Mouse (Mus musculus): ENCODE measurements at regions not wholly inside any gene's neighbourhood (a gene's known extent, or its start where the extent isn't known, plus 50 kb on each side); places are given as distances from the start of the nearest gene placed in this dataset.
A peak's percentile ranks its signal among the peaks of the same experiment; 100 is the strongest.

DNA sequence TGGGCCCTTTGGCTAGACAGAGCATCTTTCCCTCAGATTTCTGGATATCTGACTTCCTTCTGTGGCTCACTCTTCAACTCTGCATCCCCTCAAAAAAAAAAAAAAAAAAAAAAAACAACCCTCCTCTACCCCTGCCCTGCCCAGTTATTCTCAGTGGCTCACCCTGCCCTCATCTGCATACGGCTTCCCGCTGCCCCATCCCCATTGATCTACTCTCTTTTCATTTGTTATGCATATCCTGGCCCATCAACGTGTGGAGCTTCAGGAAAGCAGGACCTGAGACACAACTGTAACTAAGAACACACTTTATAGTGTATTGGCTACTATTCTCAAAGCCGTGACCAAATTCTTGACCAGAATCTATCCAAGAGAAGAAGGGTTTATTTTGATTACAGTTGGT lies 161.5 kb downstream of the Unc5cl start:
- H3K27ac ChIP-seq: no peak overlapping the region

DNA sequence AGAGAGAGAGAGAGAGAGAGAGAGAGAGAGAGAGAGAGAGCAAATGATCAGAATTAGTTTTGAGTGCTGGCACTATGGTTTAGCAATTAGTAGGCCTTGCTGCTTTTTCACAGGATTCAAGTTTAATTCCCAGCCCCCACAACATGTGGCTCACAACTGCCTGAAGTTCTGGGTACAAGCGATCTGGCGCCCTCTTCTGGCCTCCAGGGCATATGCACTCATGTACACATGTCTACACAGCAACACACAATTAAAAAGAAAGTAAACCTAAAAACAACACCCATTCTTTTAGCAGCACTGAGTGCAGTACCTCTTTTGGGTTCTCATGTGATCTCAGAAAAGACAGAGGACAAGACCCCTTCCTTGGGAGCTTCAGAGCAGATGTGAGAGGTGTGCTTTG lies 166.2 kb downstream of the Unc5cl start:
- no peak for DNase-seq (ENCODE audit: extremely low spot score, low spot score)
- Histone ChIP-seq H3K36me3 (replicated peaks) (no peaks in the 10 kb centered on the region), H3K9me3 (peaks cover 9% of the 10 kb centered on the region), H3K4me3 (no peak overlapping the region), H3K27me3 (ENCODE audit: poor library complexity, severe bottlenecking) (no peaks in the 10 kb centered on the region), H3K4me1 (no peaks in the 10 kb centered on the region), H3K27ac (no peak overlapping the region)
- 62% methylated on average over 2 of the region's 2 CpGs for WGBS

More for the DNA sequence above, 161.5 kb downstream of the Unc5cl start:
- H3K36me3 ChIP-seq (replicated peaks): no peaks in the 10 kb centered on the region
- H3K9me3 ChIP-seq: peaks cover 7% of the 10 kb centered on the region; the same call in 1 of the 2 replicates
- no peaks in the 10 kb centered on the region for H3K27me3 ChIP-seq (ENCODE audit: poor library complexity, severe bottlenecking)
- no peak for DNase-seq (ENCODE audit: extremely low spot score, low spot score)
- WGBS: 44% methylated on average over 4 of the region's 4 CpGs
- H3K4me1 ChIP-seq: peaks cover 7% of the 10 kb centered on the region
- no peak overlapping the region for H3K4me3 ChIP-seq

DNA sequence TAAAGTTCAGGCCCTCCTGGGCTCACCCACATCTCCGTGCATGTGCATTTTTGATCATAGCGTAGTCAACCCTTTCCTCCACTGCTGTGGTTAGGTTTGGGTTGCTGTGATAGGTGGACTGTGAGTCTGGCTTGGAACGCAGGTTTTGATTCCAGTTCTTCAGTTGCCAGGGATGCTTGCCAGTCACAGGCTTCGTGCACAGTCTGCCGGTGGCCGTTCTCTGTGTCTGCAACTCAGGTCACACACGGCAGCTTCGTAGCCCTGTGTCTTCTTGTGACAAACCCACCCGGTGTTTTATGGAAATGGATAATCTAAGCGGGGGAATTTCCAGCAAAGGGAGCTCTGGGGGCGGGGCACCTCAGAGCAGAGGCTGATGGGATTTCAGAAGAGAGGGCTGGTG lies 167.0 kb downstream of the Unc5cl start:
- no peaks in the 10 kb centered on the region for H3K36me3 ChIP-seq (replicated peaks)
- no peak overlapping the region for H3K27ac ChIP-seq
- H3K27me3 ChIP-seq (ENCODE audit: poor library complexity, severe bottlenecking): no peaks in the 10 kb centered on the region
- no peak for DNase-seq (ENCODE audit: extremely low spot score, low spot score)
- H3K4me1 ChIP-seq: no peaks in the 10 kb centered on the region
- peaks cover 9% of the 10 kb centered on the region for H3K9me3 ChIP-seq
- WGBS: 94% methylated on average over 11 of the region's 11 CpGs
- no peak overlapping the region for H3K4me3 ChIP-seq

DNA sequence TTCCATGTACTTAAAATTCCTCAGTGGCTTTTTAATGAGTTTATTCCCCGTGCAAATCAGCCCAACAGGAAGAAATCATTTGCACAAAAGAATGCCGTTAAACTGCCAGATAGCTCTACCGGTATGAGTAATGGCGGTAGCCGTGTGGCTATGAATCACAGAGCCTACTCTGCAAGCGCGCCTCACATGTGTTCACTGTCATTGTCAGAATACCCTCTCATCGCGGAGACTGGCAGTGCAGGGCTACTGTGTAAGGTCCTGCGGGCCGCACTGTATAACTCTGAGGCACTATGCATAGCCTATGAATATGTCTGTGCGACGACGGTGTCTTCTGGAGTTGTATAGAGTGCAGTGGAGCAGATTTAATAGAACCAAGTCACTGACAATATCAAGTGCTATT lies 170.2 kb downstream of the Unc5cl start:
- Histone ChIP-seq H3K4me1 (no peaks in the 10 kb centered on the region), H3K36me3 (replicated peaks) (no peaks in the 10 kb centered on the region), H3K27ac (no peak overlapping the region), H3K9me3 (peaks cover 9% of the 10 kb centered on the region), H3K27me3 (ENCODE audit: poor library complexity, severe bottlenecking) (no peaks in the 10 kb centered on the region), H3K4me3 (no peak overlapping the region)
- DNase-seq (ENCODE audit: extremely low spot score, low spot score): no peak
- 94% methylated on average over 14 of the region's 14 CpGs for whole genome bisulfite sequencing

DNA sequence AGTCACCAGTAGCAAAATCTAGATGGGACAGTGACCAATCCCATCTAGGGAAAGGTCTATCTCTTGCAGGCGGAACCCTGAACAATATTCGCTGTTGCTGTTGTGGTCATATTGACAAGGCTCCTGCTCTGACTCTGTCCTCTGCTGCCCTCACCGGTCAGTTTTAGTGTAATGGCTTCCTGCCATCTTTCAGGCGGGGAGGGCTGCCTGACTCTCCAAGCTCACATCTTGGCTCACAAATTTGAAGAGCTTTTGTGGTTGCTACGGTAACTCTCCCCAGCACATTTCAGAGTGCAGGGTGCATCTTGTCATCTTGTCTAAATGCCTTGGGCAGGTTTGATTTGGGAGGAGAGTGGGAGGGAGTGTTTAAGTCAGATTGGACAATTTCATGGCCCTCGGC lies 171.3 kb downstream of the Unc5cl start:
- Histone ChIP-seq H3K27me3 (ENCODE audit: poor library complexity, severe bottlenecking) (no peaks in the 10 kb centered on the region), H3K4me3 (no peak overlapping the region), H3K4me1 (no peaks in the 10 kb centered on the region), H3K27ac (no peak overlapping the region), H3K36me3 (replicated peaks) (no peaks in the 10 kb centered on the region), H3K9me3 (peaks cover 11% of the 10 kb centered on the region)
- 92% methylated on average over 6 of the region's 6 CpGs for whole genome bisulfite sequencing
- no peak for DNase-seq (ENCODE audit: extremely low spot score, low spot score)

DNA sequence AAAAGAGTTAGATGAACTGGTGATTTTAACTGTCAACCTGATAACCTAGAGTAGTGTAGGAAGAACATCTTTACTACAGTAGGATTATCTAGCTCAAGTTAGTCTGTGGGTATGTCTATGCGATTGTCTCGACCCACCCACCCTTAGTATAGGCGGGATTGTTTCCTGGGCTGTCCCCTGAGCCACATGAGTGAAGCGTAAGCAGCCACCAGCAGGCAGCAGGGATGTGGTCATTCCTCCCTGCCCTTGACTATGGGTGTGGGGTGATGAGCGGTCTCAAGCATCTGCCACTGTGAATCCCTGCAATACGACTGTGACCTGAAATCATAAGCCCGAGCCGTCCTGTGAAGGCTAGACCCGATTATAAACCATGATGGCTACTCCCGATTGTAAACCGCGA lies 184.9 kb downstream of the Unc5cl start:
- no peaks in the 10 kb centered on the region for H3K27me3 ChIP-seq (ENCODE audit: poor library complexity, severe bottlenecking)
- H3K27ac ChIP-seq: no peak overlapping the region
- no peak overlapping the region for H3K4me3 ChIP-seq
- peaks cover 5% of the 10 kb centered on the region for H3K4me1 ChIP-seq
- WGBS: 93% methylated on average over 12 of the region's 12 CpGs
- DNase-seq (ENCODE audit: extremely low spot score, low spot score): no peak
- H3K36me3 ChIP-seq (replicated peaks): no peaks in the 10 kb centered on the region
- no peaks in the 10 kb centered on the region for H3K9me3 ChIP-seq

DNA sequence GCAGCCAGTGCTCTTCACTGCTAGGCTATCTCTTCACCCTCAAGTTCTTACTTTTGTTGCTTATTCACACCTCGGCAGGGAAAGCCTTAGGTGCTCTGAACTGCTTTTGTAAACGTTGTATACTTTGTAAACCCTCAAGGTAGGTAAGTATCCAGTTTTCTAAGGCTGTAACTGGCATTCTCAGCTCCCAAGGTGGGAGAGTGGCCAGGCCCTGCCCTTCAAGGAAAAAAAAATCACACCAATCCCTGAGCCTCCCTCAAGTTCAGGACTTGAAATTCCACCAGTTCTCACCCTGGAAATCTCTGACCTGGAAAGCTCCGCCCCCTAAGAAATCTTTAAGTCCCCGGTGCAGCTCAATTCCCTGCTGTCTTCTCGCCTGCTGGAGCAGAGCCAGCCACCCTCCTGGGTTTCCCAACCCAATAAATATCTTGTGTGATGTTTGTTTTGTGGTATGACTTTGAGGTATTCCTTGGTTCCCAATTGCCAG lies 188.9 kb downstream of the Unc5cl start:
- H3K27ac ChIP-seq: no peak overlapping the region
- H3K9me3 ChIP-seq: no peaks in the 10 kb centered on the region
- no peak overlapping the region for H3K4me3 ChIP-seq
- no peaks in the 10 kb centered on the region for H3K27me3 ChIP-seq (ENCODE audit: poor library complexity, severe bottlenecking)
- no peak for DNase-seq (ENCODE audit: extremely low spot score, low spot score)
- H3K36me3 ChIP-seq (replicated peaks): no peaks in the 10 kb centered on the region
- WGBS: 43% methylated on average over 5 of the region's 5 CpGs
- H3K4me1 ChIP-seq: peaks cover 11% of the 10 kb centered on the region

DNA sequence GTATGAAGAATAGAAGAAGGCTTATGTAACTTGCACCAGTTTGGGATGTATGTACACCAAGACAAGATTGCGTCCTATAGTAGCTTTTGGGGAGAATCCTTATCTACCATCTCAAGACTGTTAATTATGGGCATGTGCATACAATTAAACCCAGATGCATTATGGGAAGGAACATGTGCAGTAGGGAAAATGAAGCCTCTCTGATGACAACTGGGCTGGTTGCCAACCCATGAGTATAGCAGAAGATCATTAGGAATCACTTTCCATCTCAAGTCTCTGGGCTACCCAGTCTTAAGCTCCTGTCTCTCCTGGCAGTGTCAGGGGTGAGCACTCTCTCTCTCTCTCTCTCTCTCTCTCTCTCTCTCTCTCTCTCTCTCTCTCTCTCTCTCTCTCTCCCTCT lies 190.4 kb downstream of the Unc5cl start:
- Histone ChIP-seq H3K27me3 (ENCODE audit: poor library complexity, severe bottlenecking) (no peaks in the 10 kb centered on the region), H3K27ac (no peak overlapping the region), H3K36me3 (replicated peaks) (no peaks in the 10 kb centered on the region), H3K9me3 (no peaks in the 10 kb centered on the region), H3K4me1 (peaks cover 11% of the 10 kb centered on the region), H3K4me3 (no peak overlapping the region)
- no peak for DNase-seq (ENCODE audit: extremely low spot score, low spot score)
- 94% methylated on average over 1 of the region's 1 CpGs for WGBS

DNA sequence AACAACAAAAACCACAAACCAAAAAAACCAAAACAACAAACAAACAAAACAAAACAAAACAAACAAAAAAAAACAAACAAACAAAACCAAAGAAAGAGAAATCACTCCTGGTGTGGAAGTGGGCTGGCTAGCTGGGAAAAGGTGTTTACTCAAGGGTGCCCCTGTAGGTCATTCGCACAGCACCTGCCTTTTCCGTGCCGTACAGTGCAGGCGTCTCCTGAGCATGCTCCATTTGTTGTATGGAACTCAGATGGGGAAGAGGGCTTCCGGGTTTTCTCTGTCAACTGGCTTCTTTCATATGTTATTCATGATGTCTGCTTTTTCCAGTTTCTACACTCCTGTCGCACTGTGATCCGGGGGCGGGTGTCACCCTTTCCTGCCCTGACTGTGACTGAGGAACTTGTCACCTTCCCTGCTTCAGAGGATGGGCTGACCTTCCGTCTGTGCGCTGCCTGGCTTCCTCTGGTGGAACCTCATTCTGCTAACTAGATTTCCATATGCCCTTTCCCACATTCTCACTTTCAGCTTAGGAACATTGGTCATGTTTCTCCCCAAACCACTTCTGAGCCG lies 192.0 kb downstream of the Unc5cl start:
- H3K4me3 ChIP-seq: peak overlapping the region; percentile 22; the same call in 1 of the 2 replicates
- no peaks in the 10 kb centered on the region for H3K36me3 ChIP-seq (replicated peaks)
- H3K27me3 ChIP-seq (ENCODE audit: poor library complexity, severe bottlenecking): no peaks in the 10 kb centered on the region
- peaks cover 11% of the 10 kb centered on the region for H3K4me1 ChIP-seq
- DNase-seq (ENCODE audit: extremely low spot score, low spot score): no peak
- no peak overlapping the region for H3K27ac ChIP-seq
- WGBS: 73% methylated on average over 11 of the region's 11 CpGs
- no peaks in the 10 kb centered on the region for H3K9me3 ChIP-seq

DNA sequence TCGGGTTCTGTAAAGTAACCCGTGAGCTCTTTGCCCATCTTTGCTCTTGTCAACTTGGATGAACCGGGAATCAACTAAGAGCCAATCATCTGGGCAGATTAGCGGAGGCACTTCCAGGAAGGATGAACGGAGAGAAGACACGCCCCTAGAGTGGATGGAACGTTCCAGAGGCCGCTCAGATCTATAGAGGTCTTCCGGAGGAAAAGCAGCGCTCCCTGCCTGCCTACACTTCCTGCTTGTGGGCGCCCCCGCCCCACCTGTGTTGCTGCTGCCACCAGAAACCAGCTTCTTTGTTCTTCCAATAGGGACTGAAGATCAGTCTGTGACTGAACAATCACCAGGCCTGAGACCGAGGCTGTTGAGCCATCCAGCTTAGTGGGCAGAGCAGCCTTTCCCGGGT lies 192.7 kb downstream of the Unc5cl start:
- 54% methylated on average over 14 of the region's 14 CpGs for WGBS
- no peaks in the 10 kb centered on the region for H3K9me3 ChIP-seq
- H3K27ac ChIP-seq: peak overlapping the region; percentile 48; the same call in 1 of the 2 replicates
- no peak for DNase-seq (ENCODE audit: extremely low spot score, low spot score)
- no peaks in the 10 kb centered on the region for H3K36me3 ChIP-seq (replicated peaks)
- peaks cover 11% of the 10 kb centered on the region for H3K4me1 ChIP-seq
- no peaks in the 10 kb centered on the region for H3K27me3 ChIP-seq (ENCODE audit: poor library complexity, severe bottlenecking)
- H3K4me3 ChIP-seq: peak overlapping the region; percentile 22; the same call in 1 of the 2 replicates

DNA sequence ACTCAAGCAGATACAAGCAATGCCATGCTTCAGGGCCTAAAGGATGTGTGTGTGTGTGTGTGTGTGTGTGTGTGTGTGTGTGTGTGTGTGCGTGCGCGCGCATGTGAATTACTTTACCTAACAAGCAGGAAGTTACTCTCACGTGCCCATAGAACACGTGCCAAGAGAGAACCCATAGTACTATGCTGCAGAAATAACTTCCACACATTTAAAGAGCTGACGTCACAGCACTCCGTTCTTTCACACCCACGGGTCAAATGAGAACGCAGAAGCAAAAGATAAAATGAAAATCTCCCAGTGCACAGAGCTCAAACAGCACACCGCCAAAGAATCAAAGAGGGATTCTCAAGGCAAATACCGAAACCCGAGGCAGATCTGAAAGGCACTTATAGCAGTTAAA lies 195.9 kb downstream of the Unc5cl start:
- H3K4me3 ChIP-seq: no peak overlapping the region
- no peak for DNase-seq (ENCODE audit: extremely low spot score, low spot score)
- H3K27ac ChIP-seq: no peak overlapping the region
- 95% methylated on average over 13 of the region's 13 CpGs for whole genome bisulfite sequencing
- H3K27me3 ChIP-seq (ENCODE audit: poor library complexity, severe bottlenecking): no peaks in the 10 kb centered on the region
- no peaks in the 10 kb centered on the region for H3K36me3 ChIP-seq (replicated peaks)
- H3K4me1 ChIP-seq: peaks cover 7% of the 10 kb centered on the region
- peaks cover 10% of the 10 kb centered on the region; the same call in 1 of the 2 replicates for H3K9me3 ChIP-seq

DNA sequence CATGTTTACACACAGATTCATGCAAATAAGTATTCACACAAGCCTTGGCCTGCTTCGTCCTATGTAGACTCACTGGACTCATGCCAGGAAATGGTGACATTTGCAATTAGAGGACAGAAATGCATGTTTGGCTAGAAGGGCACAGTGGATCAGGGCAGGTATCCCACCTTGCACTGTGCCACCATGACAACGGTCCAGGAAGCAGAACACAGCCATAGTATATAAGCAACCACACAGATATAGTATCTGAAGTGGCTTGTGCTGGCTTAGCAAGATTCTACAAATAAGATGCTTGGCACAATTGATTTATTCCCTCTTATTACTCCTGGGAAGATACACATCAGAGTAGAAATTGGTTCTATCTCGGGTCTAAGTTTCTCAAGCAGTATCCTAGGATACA lies 218.0 kb downstream of the Unc5cl start:
- no peak for DNase-seq (ENCODE audit: extremely low spot score, low spot score)
- no peaks in the 10 kb centered on the region for H3K36me3 ChIP-seq (replicated peaks)
- H3K27me3 ChIP-seq (ENCODE audit: poor library complexity, severe bottlenecking): no peaks in the 10 kb centered on the region
- 93% methylated on average over 3 of the region's 3 CpGs for whole genome bisulfite sequencing
- H3K4me1 ChIP-seq: no peaks in the 10 kb centered on the region
- H3K27ac ChIP-seq: no peak overlapping the region
- H3K4me3 ChIP-seq: no peak overlapping the region
- H3K9me3 ChIP-seq: peaks cover 9% of the 10 kb centered on the region; the same call in 1 of the 2 replicates

DNA sequence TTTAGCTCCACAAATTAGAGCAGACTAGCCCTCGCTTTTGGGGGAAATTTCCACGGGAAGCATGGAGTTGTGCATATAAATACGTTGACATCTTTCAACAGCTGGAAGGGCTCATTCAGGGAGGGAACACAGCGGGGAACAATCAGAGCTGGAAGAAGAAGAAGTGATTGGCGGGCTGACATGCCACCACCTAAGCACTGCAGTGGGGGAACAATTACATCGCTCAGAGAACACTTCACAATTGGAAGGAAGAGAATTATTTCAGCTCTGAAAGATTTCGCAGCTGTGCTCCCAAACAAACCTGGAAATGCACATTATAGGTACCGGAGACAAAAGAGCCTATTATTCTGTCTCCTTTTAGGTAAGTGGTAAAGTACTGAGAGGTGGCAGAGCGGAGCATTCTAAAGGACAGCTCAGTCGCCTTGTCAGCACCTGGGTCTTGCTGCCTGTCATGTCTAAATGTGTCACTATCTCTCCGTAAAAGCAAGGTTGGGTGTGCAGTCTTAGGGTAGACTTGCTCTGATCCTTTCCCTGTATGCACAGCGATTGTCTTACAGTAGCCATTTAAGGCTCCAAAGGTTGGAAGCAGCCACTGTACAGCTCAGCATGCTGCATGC lies 223.6 kb downstream of the Unc5cl start:
- Histone ChIP-seq H3K4me3 (no peak overlapping the region), H3K27me3 (ENCODE audit: poor library complexity, severe bottlenecking) (no peaks in the 10 kb centered on the region), H3K4me1 (0 out of 2 replicates have a peak, but pooled peaks cover 5% of the 10 kb centered on the region), H3K36me3 (replicated peaks) (no peaks in the 10 kb centered on the region), H3K27ac (no peak overlapping the region), H3K9me3 (no peaks in the 10 kb centered on the region)
- DNase-seq (ENCODE audit: extremely low spot score, low spot score): no peak
- 71% methylated on average over 12 of the region's 12 CpGs for WGBS

Data from forebrain, embryonic 10.5 days (tissue).